Comparison of ENCODE assay signal across 8 mouse cellular contexts in the genomic region with DNA sequence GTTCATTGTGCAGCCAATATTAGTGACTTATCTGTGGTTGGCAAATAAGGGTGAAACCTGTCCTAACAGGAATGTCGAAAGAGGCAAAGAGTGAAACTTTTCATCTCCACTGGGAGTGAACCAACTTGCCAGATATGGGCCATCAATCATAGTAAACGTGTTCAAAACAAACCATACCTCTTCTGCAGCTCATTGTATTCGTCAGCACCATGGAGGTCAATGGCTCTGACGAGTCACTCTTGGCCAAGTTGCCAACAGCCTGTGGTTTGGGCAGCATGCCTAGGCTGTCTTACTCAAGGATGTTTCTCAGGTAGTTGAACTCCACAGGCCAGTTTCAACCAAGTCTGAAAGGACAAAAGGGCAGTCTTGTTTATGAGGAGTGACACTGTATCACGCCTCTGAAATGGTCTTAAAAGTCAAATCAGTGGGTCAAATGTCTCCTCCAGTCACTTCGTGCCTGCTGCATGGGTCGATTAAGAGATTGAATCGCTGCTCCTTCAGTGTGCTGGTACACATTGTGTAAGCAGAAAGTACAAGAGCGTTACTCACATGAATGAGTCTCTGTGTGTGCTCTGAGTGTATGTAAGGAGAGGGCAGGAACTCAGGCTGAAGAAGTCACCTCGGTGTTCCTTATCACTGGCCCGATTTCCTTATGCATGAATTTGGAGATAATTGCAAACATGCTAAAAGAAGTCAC.
A peak's percentile ranks its signal among the peaks of the same experiment; 100 is the strongest.
DNase-seq lines count a peak whose midpoint lies in the region.

No protein-coding gene starts in this region.

- DNase-seq in cerebellum, postnatal 36 days, result peak; percentile 27 to 28
- DNase-seq in cerebellum, adult 9-10 months, result no peak
- DNase-seq in 3T3-L1 (ENCODE audit: low read depth, low spot score) (peak; percentile 95), MN1 (ENCODE audit: low spot score) (no peak)
- DNase-seq in adrenal gland, postnatal 36 days, result peak; percentile 82 to 90
- DNase-seq in lung, postnatal 25 days (ENCODE audit: low spot score), result peak; percentile 61
- DNase-seq in B cell, adult 2 months, result no peak
- DNase-seq in heart, postnatal 36 days, result no peak

- intact Hi-C loops in heart, postnatal 36 days (cut with DNase I), result no loop called here

Comparison
In these comparisons a context has a peak if more than half of its experiments do, and no peak if none do; other contexts are left out.
1. DNase-seq: peak in cerebellum, postnatal 36 days (2 of 2), 3T3-L1 (single experiment), adrenal gland, postnatal 36 days (2 of 2) and lung, postnatal 25 days (single experiment); none in cerebellum, adult 9-10 months (single experiment), MN1 (single experiment), B cell, adult 2 months (0 of 2) and heart, postnatal 36 days (0 of 2).